Mouse (Mus musculus) cortical plate, adult 2 months (tissue): ENCODE measurements at regions not wholly inside any gene's neighbourhood (a gene's known extent, or its start where the extent isn't known, plus 50 kb on each side); places are given as distances from the start of the nearest gene placed in this dataset.

Experiments used
- H3K27ac ChIP-seq: fragments of 200-500 bp; 2 replicates; pipeline ENCODE4 v1.5.1; 2012; ENCODE audit warnings: low read length, control low read depth, inconsistent platforms; ENCODE audit not compliant: insufficient read depth
- H3K4me1 ChIP-seq: fragments of 200-500 bp; 2 replicates; pipeline ENCODE4 v1.6.1; 2011; ENCODE audit warnings: low read length; ENCODE audit not compliant: control insufficient read depth, insufficient read depth
- H3K4me3 ChIP-seq: fragments of 200-500 bp; 2 replicates; pipeline ENCODE4 v1.5.1; 2011; ENCODE audit warnings: mild to moderate bottlenecking, low read length, control low read depth; ENCODE audit not compliant: insufficient read depth
- CTCF ChIP-seq: fragments of 200-500 bp; IDR thresholded peaks from 2 replicates; pipeline ENCODE4 v1.5.1; 2011; ENCODE audit warnings: mild to moderate bottlenecking, control low read depth, low read length; ENCODE audit not compliant: insufficient read depth; ENCODE audit errors: extremely low read depth
- POLR2A ChIP-seq: fragments of 200-500 bp; IDR thresholded peaks from 2 replicates; pipeline ENCODE4 v1.6.1; 2011; ENCODE audit warnings: mild to moderate bottlenecking, low read length, control low read depth; ENCODE audit not compliant: insufficient read depth; ENCODE audit errors: extremely low read depth

DNA sequence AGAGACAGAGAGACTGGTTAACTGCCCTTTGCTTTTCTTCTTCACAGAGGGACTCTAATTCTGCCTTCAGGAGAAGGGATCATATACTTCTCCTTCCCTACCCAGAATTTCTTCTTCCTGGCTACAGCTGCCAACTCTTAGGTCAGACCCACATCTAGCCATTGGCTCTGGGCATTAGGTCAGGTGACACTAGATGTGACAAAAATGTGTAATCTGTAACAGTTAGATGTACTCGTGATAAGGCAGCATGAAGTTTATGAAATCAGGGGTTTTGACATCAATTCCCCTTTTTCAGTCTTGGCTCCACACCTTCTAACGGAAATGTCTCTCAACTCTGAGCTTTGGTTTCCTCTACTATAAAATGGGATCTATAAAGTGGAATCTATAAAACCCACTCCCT, 428.4 kb downstream of the Bmper start:
- no peaks in the 10 kb centered on the region for H3K4me1 ChIP-seq
- no peak for TF ChIP-seq CTCF
- no peak for TF ChIP-seq POLR2A
- H3K4me3 ChIP-seq, result no peak overlapping the region
- no peak overlapping the region for H3K27ac ChIP-seq

DNA sequence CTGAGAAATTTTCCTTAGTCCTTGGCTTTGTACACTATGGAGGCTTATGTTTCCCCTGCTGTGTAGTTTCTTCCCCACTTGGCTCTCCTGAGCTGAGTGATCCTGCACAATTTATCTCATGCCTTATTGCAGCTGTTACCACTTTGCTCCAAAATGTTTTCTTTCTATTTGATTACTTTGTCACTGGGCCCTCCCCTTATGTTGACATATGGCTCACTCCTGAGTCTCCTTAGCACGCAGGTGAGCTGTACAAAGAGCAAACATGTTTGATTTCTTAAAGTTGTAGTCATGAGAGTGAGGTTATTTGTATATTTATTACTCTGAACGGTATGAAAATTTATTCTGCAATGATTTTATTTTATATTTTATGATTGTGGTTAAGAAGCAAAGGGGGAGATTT, 430.2 kb downstream of the Bmper start:
- H3K27ac ChIP-seq, result no peak overlapping the region
- TF ChIP-seq POLR2A (no peak), CTCF (no peak)
- no peaks in the 10 kb centered on the region for H3K4me1 ChIP-seq
- H3K4me3 ChIP-seq, result no peak overlapping the region

DNA sequence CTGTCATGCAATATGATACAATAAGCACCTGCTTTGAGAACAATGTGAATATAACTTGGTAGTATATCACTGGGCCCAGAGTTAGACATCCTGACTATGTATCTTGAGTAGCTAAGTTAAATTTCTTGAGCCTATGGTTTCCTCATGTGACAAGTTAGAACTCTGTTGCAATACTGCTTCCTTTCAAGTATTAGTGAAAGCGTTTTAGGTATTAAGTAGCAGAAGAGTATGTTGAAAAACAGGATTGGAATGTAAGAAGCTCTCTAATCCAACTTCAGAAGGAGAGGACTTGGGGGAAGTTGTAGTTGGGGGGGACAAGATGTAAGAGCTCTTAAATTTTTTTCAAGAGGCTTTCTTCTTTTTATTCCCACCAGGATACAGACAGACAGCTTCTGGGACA, 431.9 kb downstream of the Bmper start:
- no peak overlapping the region for H3K27ac ChIP-seq

GRCm38 (mm10) chr9:23665960-23666359, 431.8 kb upstream of the Npsr1 start:
- TF ChIP-seq POLR2A, result no peak
- no peak for TF ChIP-seq CTCF
- Histone ChIP-seq H3K27ac (no peak overlapping the region), H3K4me1 (no peaks in the 10 kb centered on the region; the same call in 1 of the 2 replicates), H3K4me3 (no peak overlapping the region)

More for the DNA sequence above, 431.9 kb downstream of the Bmper start:
- H3K4me3 ChIP-seq, result no peak overlapping the region
- TF ChIP-seq POLR2A (no peak), CTCF (no peak)
- H3K4me1 ChIP-seq, result no peaks in the 10 kb centered on the region

- Histone ChIP-seq H3K4me1 (no peaks in the 10 kb centered on the region; the same call in 1 of the 2 replicates), H3K4me3 (no peak overlapping the region), H3K27ac (no peak overlapping the region)
- TF ChIP-seq CTCF (no peak), POLR2A (no peak)
Measured at GRCm38 (mm10) chr9:23669230-23669629, 428.6 kb upstream of the Npsr1 start.

DNA sequence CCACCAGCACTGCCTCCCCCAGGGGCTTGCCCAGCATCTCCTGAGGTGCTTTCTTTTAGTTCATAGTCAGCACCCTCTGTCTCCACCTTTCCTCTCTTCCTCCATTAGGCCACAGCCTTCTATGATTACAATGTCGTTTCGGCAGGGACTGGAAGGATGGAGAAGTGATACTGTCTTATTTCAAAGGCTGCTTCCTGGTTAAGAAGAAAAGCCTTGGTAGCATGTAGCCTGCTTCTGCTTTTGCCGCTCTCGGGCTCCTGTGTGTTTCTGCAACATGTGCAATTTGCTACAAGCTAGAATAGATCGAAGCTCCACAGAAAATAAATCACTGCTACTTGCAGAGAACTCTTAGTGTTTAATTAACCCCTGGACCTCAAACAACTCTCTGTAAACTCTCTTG, 427.2 kb upstream of the Npsr1 start:
- TF ChIP-seq CTCF (no peak), POLR2A (no peak)
- H3K27ac ChIP-seq, result no peak overlapping the region
- no peak overlapping the region for H3K4me3 ChIP-seq
- H3K4me1 ChIP-seq, result no peaks in the 10 kb centered on the region; the same call in 1 of the 2 replicates

GRCm38 (mm10) chr9:23673347-23673860, 424.4 kb upstream of the Npsr1 start:
- no peak overlapping the region for H3K27ac ChIP-seq
- no peaks in the 10 kb centered on the region; the same call in 1 of the 2 replicates for H3K4me1 ChIP-seq
- no peak for TF ChIP-seq POLR2A
- TF ChIP-seq CTCF, result no peak
- H3K4me3 ChIP-seq, result no peak overlapping the region

DNA sequence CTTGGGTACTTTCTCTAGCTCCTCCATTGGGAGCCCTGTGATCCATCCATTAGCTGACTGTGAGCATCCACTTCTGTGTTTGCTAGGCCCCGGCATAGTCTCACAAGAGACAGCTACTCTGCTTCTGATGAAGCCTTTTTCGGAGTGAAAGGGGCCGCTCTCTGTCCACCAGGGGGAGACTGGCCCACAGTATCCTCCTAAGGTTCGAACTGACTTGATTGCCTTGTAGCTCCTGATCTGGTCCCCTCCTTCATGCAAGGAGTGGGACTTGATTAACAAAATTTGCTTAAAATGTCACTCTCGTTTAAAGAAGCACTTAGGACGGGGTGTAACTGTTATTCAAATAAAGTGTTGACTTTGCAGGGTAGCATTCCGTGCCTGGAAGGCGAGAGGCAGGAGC, 423.0 kb upstream of the Npsr1 start:
- no peaks in the 10 kb centered on the region; the same call in 1 of the 2 replicates for H3K4me1 ChIP-seq
- H3K27ac ChIP-seq, result no peak overlapping the region
- TF ChIP-seq CTCF (peak; percentile 13; the same call in 1 of the 2 replicates), POLR2A (no peak)
- H3K4me3 ChIP-seq, result no peak overlapping the region

DNA sequence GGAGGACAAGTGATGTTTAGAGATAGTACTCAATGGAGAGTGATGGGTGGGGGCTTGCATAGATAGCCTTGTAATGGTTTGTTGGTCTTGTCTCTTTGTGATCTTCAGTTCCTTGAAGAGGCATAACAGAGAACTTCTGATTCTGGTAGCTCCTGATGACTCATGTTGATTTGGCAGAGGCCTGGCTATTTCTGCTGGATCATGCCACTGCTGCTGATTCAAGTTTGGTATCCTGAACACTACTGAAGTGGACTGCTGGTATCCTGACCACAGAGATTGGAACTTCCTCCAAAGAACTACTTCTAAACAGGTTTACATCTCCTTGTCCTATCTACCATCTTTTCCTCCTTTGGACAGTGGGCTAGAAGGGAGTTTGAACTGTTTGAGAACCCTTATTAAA, 408.3 kb upstream of the Npsr1 start:
- no peaks in the 10 kb centered on the region for H3K4me1 ChIP-seq
- H3K27ac ChIP-seq, result no peak overlapping the region
- no peak overlapping the region for H3K4me3 ChIP-seq
- TF ChIP-seq CTCF (no peak), POLR2A (no peak)

DNA sequence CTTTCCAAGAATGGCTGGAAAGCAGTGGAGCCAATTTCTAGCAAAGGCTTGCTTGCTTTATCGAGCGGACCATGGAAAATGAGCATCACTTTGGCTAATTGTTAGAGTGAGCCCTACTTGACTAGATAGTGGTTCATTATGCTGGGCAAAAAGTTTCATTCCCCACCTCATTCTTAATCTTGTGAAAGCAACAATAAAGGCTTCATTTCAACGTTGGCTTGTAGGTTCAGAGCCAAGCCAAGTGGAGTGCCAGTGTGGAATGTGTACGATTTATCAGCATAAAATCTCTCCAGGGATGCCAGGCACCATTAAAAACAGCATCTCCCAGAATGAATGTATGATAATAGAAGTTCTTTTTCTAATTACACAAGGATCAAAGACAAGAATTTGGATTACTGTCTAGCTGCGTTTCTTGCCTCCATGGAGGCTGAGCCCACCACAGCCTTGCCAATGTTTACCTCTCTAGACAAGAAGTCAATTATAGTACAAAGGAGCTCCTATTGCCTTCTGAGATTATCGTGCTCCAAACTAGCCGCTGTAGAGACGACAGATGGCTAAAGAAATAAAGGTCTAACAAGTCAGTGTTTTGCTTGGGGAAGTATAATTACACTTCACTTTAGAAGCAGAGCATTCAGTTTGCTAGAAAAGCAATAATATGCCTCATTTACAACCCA, 404.9 kb upstream of the Npsr1 start:
- H3K4me3 ChIP-seq, result no peak overlapping the region
- no peak overlapping the region for H3K27ac ChIP-seq
- no peaks in the 10 kb centered on the region for H3K4me1 ChIP-seq
- TF ChIP-seq CTCF (no peak), POLR2A (no peak)
